Mouse (Mus musculus): ENCODE results near the gene Ccdc153.
A peak's percentile ranks its signal among the peaks of the same experiment; 100 is the strongest.

Gene Ccdc153

DNA sequence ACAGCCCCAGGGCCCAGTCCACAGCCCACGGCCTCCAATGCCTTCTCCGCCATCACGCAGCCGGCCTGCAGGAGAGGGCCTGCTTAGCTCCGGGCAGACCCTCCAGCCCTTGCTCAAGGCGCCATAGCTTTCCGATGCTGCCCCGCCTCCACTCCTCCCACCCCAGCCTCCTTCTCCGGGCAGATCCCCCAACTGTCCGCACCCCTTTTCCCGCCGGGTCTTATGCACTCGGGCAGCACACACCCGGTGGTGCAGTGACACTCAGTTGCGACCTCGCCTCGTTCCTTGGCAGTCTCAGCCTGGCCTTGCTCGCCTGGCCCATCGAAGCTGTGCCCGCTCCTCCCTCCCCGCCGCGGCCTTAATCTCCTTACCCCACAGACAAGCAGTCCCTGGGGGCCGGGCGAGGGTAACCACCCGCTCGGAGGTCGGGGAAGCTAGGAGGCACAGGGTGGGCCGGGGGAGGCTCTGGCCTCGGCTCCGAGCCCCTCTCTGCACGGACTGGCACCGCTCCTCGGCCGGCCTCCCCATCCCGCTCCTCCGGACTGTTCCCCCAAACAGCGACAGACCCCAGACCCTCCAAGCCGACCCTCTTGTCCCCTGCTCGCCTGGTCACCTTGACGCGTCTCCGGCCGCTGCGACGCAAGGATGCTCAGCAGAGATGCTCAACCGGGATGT, 47.1 kb downstream of the Ccdc153 start:
- DNase-seq = no peak

DNA sequence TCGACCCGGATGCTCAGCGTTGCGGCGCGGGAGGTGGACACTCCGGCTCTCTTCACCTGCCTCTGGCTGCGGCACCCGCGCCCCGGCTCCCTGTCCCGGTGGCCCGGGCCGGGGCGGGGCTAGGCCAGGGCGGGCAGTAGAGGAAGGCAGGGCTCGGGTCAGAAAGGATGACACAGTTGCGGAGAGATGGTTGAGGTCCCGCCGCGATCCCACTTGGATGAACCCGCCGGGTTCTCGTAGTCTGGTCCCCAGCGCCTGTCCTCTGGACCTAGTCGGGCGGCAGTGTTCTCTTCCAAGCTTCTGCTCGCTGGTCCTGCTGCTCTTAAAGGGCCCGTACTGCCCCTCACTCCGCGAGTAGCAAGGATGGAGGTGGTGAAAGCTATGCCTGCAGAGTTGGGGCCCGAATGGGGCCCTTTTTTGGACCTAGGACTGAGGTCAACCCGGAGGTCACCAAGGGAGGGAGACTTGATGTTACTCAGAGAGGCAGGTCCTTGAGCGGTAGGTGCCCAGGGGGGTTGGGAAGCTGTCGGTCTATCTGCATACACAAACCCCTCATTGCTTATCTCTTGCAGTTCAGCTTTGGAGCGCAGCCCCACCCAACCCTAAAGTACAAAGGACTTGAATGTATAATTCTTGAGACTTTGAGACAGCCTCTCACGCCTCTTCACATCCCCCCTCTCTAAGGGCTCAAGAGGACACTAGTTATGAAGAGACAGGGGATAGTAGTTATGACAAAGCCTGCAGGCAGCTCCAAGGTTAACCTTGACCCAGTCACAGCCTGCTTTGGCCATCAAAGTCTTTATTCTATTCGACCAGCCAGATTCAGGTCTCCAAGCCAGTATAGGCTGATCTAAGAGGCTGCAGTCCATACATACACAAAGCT, 47.8 kb downstream of the Ccdc153 start, which contains the start of gene Abcg4:
TSS of gene Abcg4 (minus strand) at position 540 of the 883 bp plus-strand sequence.
- peak; percentile 43 for DNase-seq

DNA sequence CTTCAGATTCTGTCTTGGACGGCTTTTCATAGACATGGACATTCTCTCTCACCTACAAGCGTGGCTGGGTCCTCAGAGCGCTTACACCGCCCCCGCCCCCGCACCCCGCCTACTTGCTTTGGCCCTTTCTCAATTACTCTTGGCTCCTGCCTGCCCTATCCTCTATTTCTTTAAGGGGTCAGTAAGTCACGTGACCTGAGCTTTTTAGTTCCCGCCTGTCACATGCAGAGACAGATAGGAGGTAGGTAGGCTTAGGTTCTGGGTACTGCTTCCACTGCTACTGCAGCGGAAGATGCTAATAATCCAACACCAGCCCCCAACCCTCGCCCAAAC, 48.4 kb downstream of the Ccdc153 start:
- no peak for DNase-seq

DNA sequence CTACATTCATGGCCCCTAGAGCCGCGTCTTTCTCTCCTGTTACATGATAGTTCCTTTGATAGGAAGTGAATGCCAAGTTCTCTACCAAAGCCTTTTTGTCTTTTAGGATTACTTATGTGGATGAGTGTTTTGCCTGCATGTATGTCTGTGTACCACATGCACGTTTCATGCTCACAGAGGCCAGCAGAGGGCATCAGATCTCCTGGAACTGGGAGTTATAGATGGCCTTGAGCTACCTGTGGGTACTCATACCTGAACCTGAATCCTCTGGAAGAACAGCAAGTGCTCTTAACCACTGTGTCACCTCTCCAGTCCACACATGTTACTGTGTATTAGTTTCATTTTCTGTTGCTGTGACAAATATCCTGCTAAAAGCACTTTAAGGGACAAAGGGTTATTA, 52.0 kb downstream of the Ccdc153 start:
- DNase-seq = no peak

All from layer of hippocampus, adult 9-11 months (tissue).